Mouse (Mus musculus): ENCODE measurements around the gene Pde8a.

DNA sequence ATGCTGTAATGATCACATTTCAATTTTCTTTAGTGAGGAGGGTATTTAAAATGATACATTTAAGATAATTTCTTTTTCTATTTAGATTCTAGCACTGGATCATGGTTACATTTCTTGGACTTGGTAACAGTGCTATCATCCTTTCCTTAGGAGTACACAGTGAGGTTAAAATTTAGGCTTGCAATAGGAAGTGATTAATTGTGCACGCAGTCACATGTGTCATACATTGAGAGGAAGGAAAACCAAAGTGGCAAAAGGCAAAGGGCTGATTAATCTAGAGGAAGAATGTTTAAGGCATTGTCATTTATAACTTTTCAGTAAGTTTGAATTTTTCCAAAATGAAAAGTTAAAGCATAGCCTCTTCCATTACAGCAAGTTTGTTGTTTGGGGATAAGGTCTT is 67.8 kb downstream of the Pde8a start:
- TF ChIP-seq CTCF (IDR thresholded peaks at IDR 0.05) (no peak), EP300 (IDR thresholded peaks at IDR 0.05) (no peak)

All from lung, postnatal 0 days (tissue).